In the genomic region with DNA sequence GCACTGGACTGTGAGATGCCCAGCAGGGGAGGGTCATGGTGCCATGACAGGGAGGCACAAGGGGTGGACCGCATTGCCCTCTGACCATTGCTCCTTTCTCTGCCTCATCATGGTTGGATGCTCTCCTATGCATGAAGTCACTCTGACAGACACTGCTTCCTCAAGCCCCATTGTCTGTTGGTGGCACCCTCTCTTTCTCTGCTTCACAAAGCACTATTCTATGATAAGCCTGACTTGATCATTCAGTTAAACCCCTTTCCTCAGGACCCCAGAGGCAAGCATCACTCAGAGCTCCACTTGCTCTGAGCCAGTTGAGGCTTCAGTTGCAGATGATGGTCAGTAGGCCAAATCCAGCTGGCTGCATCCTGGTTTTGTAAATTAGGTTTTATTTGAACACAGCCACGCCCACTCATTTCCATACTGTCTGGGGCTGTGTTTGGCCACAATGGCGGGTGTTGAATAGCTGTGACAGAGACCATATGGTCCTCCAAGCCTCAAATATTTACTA, we compare ENCODE assay signal across 11 mouse cellular contexts.
DNase-seq lines count a peak whose midpoint lies in the region; ATAC-seq lines count a peak whose summit lies in the region.
"Had no signal": no experiment of that assay in that cellular context is flagged by ENCODE, and none has a peak within 500 bp of the region (broad histone marks: within the 10 kb centered on the region; RNA-seq: fewer than 3 reads in every experiment).

No protein-coding gene starts in this region.

- ATAC-seq in hindbrain, embryonic 13.5 days (ENCODE audit: low FRiP score) = peak; percentile 25; the same call in 1 of the 2 replicates
- no peak for ATAC-seq in midbrain, embryonic 13.5 days

- intact Hi-C loops in heart, postnatal 10 days (cut with DNase I) = no loop called here

- H3K4me1 ChIP-seq in heart, embryonic 10.5 days = peaks cover 60% of the 10 kb centered on the region
- H3K4me1 ChIP-seq in hindbrain, embryonic 13.5 days (replicated peaks) = peaks cover 83% of the 10 kb centered on the region
- peaks cover 72% of the 10 kb centered on the region for H3K4me1 ChIP-seq in midbrain, embryonic 13.5 days (replicated peaks)

- no peak overlapping the region for H3K9ac ChIP-seq in hindbrain, embryonic 13.5 days
- H3K9ac ChIP-seq in midbrain, embryonic 13.5 days (replicated peaks) = no peak overlapping the region
- H3K9ac ChIP-seq: embryonic facial prominence, embryonic 13.5 days; limb, embryonic 13.5 days had no signal

- H3K27ac ChIP-seq in heart, embryonic 10.5 days = peak overlapping the region; percentile 17; the same call in 1 of the 2 replicates
- peak overlapping the region; percentile 94 for H3K27ac ChIP-seq in hindbrain, embryonic 13.5 days
- peak overlapping the region; percentile 83 for H3K27ac ChIP-seq in midbrain, embryonic 13.5 days
- H3K27ac ChIP-seq: embryonic facial prominence, embryonic 13.5 days; limb, embryonic 13.5 days had no signal

- no peaks in the 10 kb centered on the region for H3K9me3 ChIP-seq in heart, embryonic 10.5 days
- H3K9me3 ChIP-seq in hindbrain, embryonic 13.5 days = no peaks in the 10 kb centered on the region
- no peaks in the 10 kb centered on the region for H3K9me3 ChIP-seq in midbrain, embryonic 13.5 days
- H3K9me3 ChIP-seq: embryonic facial prominence, embryonic 13.5 days; limb, embryonic 13.5 days had no signal

- H3K27me3 ChIP-seq in heart, embryonic 10.5 days (ENCODE audit: insufficient read depth, poor library complexity, severe bottlenecking) = no peaks in the 10 kb centered on the region
- no peaks in the 10 kb centered on the region for H3K27me3 ChIP-seq in hindbrain, embryonic 13.5 days
- no peaks in the 10 kb centered on the region for H3K27me3 ChIP-seq in midbrain, embryonic 13.5 days
- H3K27me3 ChIP-seq: embryonic facial prominence, embryonic 13.5 days; limb, embryonic 13.5 days had no signal

- H3K4me2 ChIP-seq in hindbrain, embryonic 13.5 days = no peak overlapping the region
- no peak overlapping the region for H3K4me2 ChIP-seq in midbrain, embryonic 13.5 days (replicated peaks)
- H3K4me2 ChIP-seq: embryonic facial prominence, embryonic 13.5 days; limb, embryonic 13.5 days had no signal

- H3K36me3 ChIP-seq in heart, embryonic 10.5 days = peaks cover 22% of the 10 kb centered on the region
- H3K36me3 ChIP-seq in hindbrain, embryonic 13.5 days = no peaks in the 10 kb centered on the region; the same call in 1 of the 2 replicates
- no peaks in the 10 kb centered on the region; the same call in 1 of the 2 replicates for H3K36me3 ChIP-seq in midbrain, embryonic 13.5 days

- WGBS in heart, embryonic 10.5 days = 78% methylated on average over 3 of the region's 3 CpGs
- WGBS in hindbrain, embryonic 13.5 days = 23% methylated on average over 3 of the region's 3 CpGs
- 20% methylated on average over 3 of the region's 3 CpGs for WGBS in midbrain, embryonic 13.5 days

- no peak overlapping the region for H3K4me3 ChIP-seq in heart, embryonic 10.5 days
- no peak overlapping the region for H3K4me3 ChIP-seq in hindbrain, embryonic 13.5 days
- H3K4me3 ChIP-seq in midbrain, embryonic 13.5 days (replicated peaks) = no peak overlapping the region
- H3K4me3 ChIP-seq: embryonic facial prominence, embryonic 13.5 days; limb, embryonic 13.5 days had no signal

- DNase-seq in heart, embryonic 10.5 days (ENCODE audit: low spot score) = no peak
- no peak for DNase-seq in heart, postnatal 10 days
- DNase-seq in ZHBTc4 (ENCODE audit: low read depth, low spot score) = peak; percentile 41
- no peak for DNase-seq in c-Kit-positive CD71-positive TER-119-positive erythroid progenitor cells, embryonic 14.5 days (ENCODE audit: low spot score)
- no peak for DNase-seq in cerebellum, adult 8-10 months
- no peak for DNase-seq in spleen, adult 12 weeks (ENCODE audit: low spot score)
- DNase-seq: adrenal gland, postnatal 36 days had no signal

Comparison
In these comparisons a context has a peak if more than half of its experiments do, and no peak if none do; other contexts are left out.
1. H3K27ac ChIP-seq: peak in every context shown above with its lines; median percentile 94 in hindbrain, embryonic 13.5 days; 83 in midbrain, embryonic 13.5 days; 17 in heart, embryonic 10.5 days.